Mouse (Mus musculus) forebrain, embryonic 14.5 days (tissue): ENCODE results near the gene Zfp710. TPM values are rescaled to one million over a fixed set of nuclear protein-coding genes. Genes with fewer than 3 reads are reported as not detected.

ENCODE experiments used
- ATAC-seq: fragments of 200-750 bp; cut with Nextera tagmentation; 2 replicates; pipeline ENCODE4 v1.8.0; 2017; ENCODE audit warnings: mild to moderate bottlenecking, moderate library complexity
- DNase-seq: peaks from one replicate; pipeline ENCODE4 v3.0.0-alpha.2; 2015; ENCODE audit warnings: low spot score
- H3K27ac ChIP-seq: fragments of 300-500 bp; sonication (generic); 2 replicates; pipeline ENCODE4 v1.5.1; 2014; ENCODE audit warnings: low read depth, mild to moderate bottlenecking, control low read depth, low read length, moderate library complexity
- H3K27me3 ChIP-seq: fragments of 300-500 bp; sonication (generic); replicated peaks from 2 replicates; pipeline ENCODE4 v1.6.1; 2014; ENCODE audit warnings: low read length, control low read depth, mixed read lengths; ENCODE audit not compliant: control insufficient read depth, insufficient read depth
- H3K36me3 ChIP-seq: fragments of 300-500 bp; sonication (generic); 2 replicates; pipeline ENCODE4 v1.6.1; 2014; ENCODE audit warnings: low read length, control low read depth; ENCODE audit not compliant: control insufficient read depth, insufficient read depth
- H3K4me1 ChIP-seq: fragments of 300-500 bp; sonication (generic); 2 replicates; pipeline ENCODE4 v1.6.1; 2014; ENCODE audit warnings: antibody characterized with exemption, low read length, control low read depth; ENCODE audit not compliant: control insufficient read depth, insufficient read depth
- H3K4me2 ChIP-seq: fragments of 300-500 bp; sonication (generic); 2 replicates; pipeline ENCODE4 v1.6.1; 2014; ENCODE audit warnings: mild to moderate bottlenecking, control low read depth, low read length
- H3K4me3 ChIP-seq: fragments of 300-500 bp; sonication (generic); 2 replicates; pipeline ENCODE4 v1.5.1; 2014; ENCODE audit warnings: low read depth, low read length, control low read depth
- H3K9ac ChIP-seq: fragments of 300-500 bp; sonication (generic); 2 replicates; pipeline ENCODE4 v1.6.1; 2014; ENCODE audit warnings: mild to moderate bottlenecking, low read length, control low read depth, moderate library complexity
- H3K9me3 ChIP-seq: fragments of 300-500 bp; sonication (generic); replicated peaks from 2 replicates; pipeline ENCODE4 v1.6.1; 2016; ENCODE audit warnings: low read length, control low read depth, mixed read lengths; ENCODE audit not compliant: control insufficient read depth
- WGBS: fragments of 180-500 bp; shearing (Covaris S2); extraction: QIAGEN DNeasy Blood & Tissue Kit; methylation state at CpG from one replicate; pipeline ENCODE4 v1.1.7; 2014; 5-methylcytosine and 5-hydroxymethylcytosine counted together
- polyA plus RNA-seq: library from polyadenylated mRNA; unstranded; fragments of >200 nt; fragmentation: Nextera tagmentation; extraction: Ambion mirVana; gene quantifications from 2 replicates; pipeline ENCODE4 v1.2.1, GENCODE M21; 2014

The Zfp710 gene
- polyA plus RNA-seq, 1 experiment from 2014 or later, result 17.6 TPM

GRCm38 (mm10) chr7:80106441-80106840 lies 81.8 kb downstream of the Zfp710 start:
- Histone ChIP-seq H3K4me2 (no peak overlapping the region), H3K9ac (no peak overlapping the region), H3K9me3 (no peaks in the 10 kb centered on the region), H3K4me1 (peaks cover 3% of the 10 kb centered on the region; the same call in 1 of the 2 replicates), H3K36me3 (peaks cover 37% of the 10 kb centered on the region), H3K4me3 (no peak overlapping the region), H3K27me3 (no peaks in the 10 kb centered on the region), H3K27ac (no peak overlapping the region)
- 96% methylated on average over 1 of the region's 1 CpGs for WGBS
- DNase-seq (no peak), ATAC-seq (no peak)

- 61% methylated on average over 9 of the region's 9 CpGs for WGBS
- Histone ChIP-seq H3K36me3 (peaks cover 22% of the 10 kb centered on the region), H3K4me3 (no peak overlapping the region), H3K27ac (no peak overlapping the region), H3K9ac (no peak overlapping the region), H3K4me2 (no peak overlapping the region), H3K9me3 (no peaks in the 10 kb centered on the region), H3K27me3 (no peaks in the 10 kb centered on the region), H3K4me1 (peaks cover 24% of the 10 kb centered on the region)
- ATAC-seq (no peak; the same call in 1 of the 2 replicates), DNase-seq (peak; percentile 81)
These were observed 86.7 kb downstream of the Zfp710 start for GRCm38 (mm10) chr7:80111066-80112045.

GRCm38 (mm10) chr7:80113989-80114388 lies 89.4 kb downstream of the Zfp710 start:
- 4% methylated on average over 10 of the region's 10 CpGs for WGBS
- Histone ChIP-seq H3K9me3 (no peaks in the 10 kb centered on the region), H3K36me3 (peaks cover 15% of the 10 kb centered on the region), H3K4me1 (peaks cover 24% of the 10 kb centered on the region), H3K27ac (peak overlapping the region; percentile 97), H3K4me2 (peak overlapping the region; percentile 77), H3K4me3 (peak overlapping the region; percentile 89), H3K27me3 (no peaks in the 10 kb centered on the region), H3K9ac (peak overlapping the region; percentile 96)
- ATAC-seq (peak; percentile 5; the same call in 1 of the 2 replicates), DNase-seq (no peak)

- peak; percentile 73 for ATAC-seq
- peak; percentile 80 for DNase-seq
- Histone ChIP-seq H3K4me2 (peak overlapping the region; percentile 77), H3K36me3 (peaks cover 9% of the 10 kb centered on the region), H3K4me3 (peak overlapping the region; percentile 89), H3K9ac (peak overlapping the region; percentile 96), H3K27me3 (no peaks in the 10 kb centered on the region), H3K9me3 (no peaks in the 10 kb centered on the region), H3K4me1 (peaks cover 24% of the 10 kb centered on the region), H3K27ac (peak overlapping the region; percentile 97)
- under 1% methylated on average over 49 of the region's 52 CpGs for WGBS
These were observed 90.0 kb downstream of the Zfp710 start for GRCm38 (mm10) chr7:80114451-80115223.

- H3K4me2 ChIP-seq, result peak within 1 kb of the TSS; percentile 77
- H3K9me3 ChIP-seq, result no peaks in the 10 kb centered on the region
- peak within 1 kb of the TSS; percentile 89 for H3K4me3 ChIP-seq
- peaks cover 24% of the 10 kb centered on the region for H3K4me1 ChIP-seq
- H3K27me3 ChIP-seq, result no peaks in the 10 kb centered on the region
- H3K9ac ChIP-seq, result peak within 1 kb of the TSS; percentile 96
- 0% methylated on average over 28 of the region's 29 CpGs for WGBS
- peaks cover 3% of the 10 kb centered on the region; the same call in 1 of the 2 replicates for H3K36me3 ChIP-seq
- DNase-seq, result peak; percentile 93
- H3K27ac ChIP-seq, result peak within 1 kb of the TSS; percentile 97
- ATAC-seq, result peak; percentile 95
These were observed 90.6 kb downstream of the Zfp710 start, which contains the start of gene Idh2 for GRCm38 (mm10) chr7:80115224-80115590. Gene Idh2 (minus strand): TSS chr7:80115392.

DNA sequence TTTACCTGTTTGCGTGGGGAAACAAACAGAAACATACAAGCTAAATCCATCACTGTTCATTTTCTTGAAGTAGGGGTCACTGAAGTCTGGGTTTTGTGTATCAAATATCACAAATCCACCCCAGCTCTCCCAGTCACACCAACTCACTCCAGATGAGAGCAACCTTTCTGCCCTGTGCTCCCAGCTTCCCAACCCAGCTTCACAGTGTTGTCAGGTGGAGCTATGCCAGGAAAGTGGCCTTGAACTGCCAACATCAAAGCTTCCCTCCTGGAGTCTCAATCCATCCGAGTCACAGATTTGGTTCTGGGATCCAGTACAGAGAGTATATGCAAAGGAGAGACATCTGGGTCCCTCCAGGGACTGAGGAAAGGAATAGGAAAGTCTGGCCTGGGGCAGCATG lies 91.5 kb downstream of the Zfp710 start:
- peaks cover 23% of the 10 kb centered on the region for H3K4me1 ChIP-seq
- WGBS, result 80% methylated on average over 2 of the region's 2 CpGs
- H3K9me3 ChIP-seq, result no peaks in the 10 kb centered on the region
- H3K36me3 ChIP-seq, result no peaks in the 10 kb centered on the region
- 0 out of 2 replicates have a peak overlapping the region, but pooled peaks have one; percentile 89 for H3K4me3 ChIP-seq
- no peak overlapping the region for H3K27ac ChIP-seq
- H3K9ac ChIP-seq, result peak overlapping the region; percentile 96; the same call in 1 of the 2 replicates
- ATAC-seq (no peak), DNase-seq (no peak)
- peak overlapping the region; percentile 77 for H3K4me2 ChIP-seq
- H3K27me3 ChIP-seq, result no peaks in the 10 kb centered on the region

DNA sequence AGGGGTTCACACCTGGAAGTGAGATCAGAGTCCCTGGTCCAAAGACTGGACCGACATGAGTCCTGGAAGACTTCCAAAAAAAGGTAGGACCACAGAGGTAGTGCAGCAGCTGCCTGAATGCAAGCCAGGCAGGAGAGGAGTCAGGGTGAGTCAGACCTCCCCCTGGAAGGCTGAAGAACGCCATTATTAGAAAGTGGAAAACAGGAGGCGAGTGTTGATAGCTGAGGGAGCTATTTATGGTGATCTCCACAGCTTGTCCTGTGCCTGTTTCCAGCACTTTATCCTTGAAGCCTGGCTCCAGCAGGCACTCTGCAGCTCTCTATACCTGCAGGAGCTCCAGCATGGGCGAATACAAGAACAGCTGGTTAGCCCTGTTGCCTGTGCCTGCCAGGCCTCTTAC lies 94.6 kb downstream of the Zfp710 start:
- 78% methylated on average over 4 of the region's 4 CpGs for WGBS
- DNase-seq (no peak), ATAC-seq (no peak)
- Histone ChIP-seq H3K9ac (no peak overlapping the region), H3K27ac (0 out of 2 replicates have a peak overlapping the region, but pooled peaks have one; percentile 5), H3K27me3 (no peaks in the 10 kb centered on the region), H3K36me3 (no peaks in the 10 kb centered on the region), H3K4me3 (no peak overlapping the region), H3K9me3 (no peaks in the 10 kb centered on the region), H3K4me1 (peaks cover 5% of the 10 kb centered on the region; the same call in 1 of the 2 replicates), H3K4me2 (no peak overlapping the region)

- H3K27me3 ChIP-seq, result no peaks in the 10 kb centered on the region
- 0 out of 2 replicates have a peak, but pooled peaks cover under 1% of the 10 kb centered on the region for H3K4me1 ChIP-seq
- no peak overlapping the region for H3K27ac ChIP-seq
- DNase-seq (peak; percentile 14), ATAC-seq (no peak)
- no peak overlapping the region for H3K4me2 ChIP-seq
- H3K4me3 ChIP-seq, result no peak overlapping the region
- no peak overlapping the region for H3K9ac ChIP-seq
- H3K9me3 ChIP-seq, result no peaks in the 10 kb centered on the region
- WGBS, result 68% methylated on average over 5 of the region's 5 CpGs
- H3K36me3 ChIP-seq, result no peaks in the 10 kb centered on the region
These were observed 96.5 kb downstream of the Zfp710 start for GRCm38 (mm10) chr7:80121083-80121482.
